Mouse (Mus musculus): ENCODE results near the gene Cmtm3. TPM values are rescaled to one million over a fixed set of nuclear protein-coding genes. Genes with fewer than 3 reads are reported as not detected.
A peak's percentile ranks its signal among the peaks of the same experiment; 100 is the strongest.

Gene Cmtm3
- polyA plus RNA-seq, 1 experiment from 2014 or later = 72.8 TPM

DNA sequence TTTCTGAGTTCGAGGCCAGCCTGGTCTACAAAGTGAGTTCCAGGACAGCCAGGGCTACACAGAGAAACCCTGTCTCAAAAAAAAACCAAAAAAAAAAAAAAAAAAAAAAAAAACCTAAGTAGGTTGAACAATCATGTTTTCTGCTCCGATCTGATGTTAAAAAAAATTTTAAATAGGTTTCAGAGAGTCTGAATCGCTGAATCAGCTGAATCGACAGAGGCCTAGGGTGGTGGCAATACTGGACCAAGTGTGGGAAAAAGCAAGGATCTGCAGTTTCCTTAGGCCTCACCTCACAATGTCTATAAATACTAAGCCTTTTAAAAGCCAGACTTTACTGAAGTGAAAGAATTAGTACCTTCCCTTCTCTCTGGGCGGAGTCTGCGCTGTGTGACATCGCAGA, 53.9 kb downstream of the Cmtm3 start:
- Histone ChIP-seq H3K4me3 (no peak overlapping the region), H3K9me3 (replicated peaks) (no peaks in the 10 kb centered on the region; the same call in 1 of the 2 replicates), H3K36me3 (no peaks in the 10 kb centered on the region), H3K27me3 (ENCODE audit: low read depth, poor library complexity, severe bottlenecking) (no peaks in the 10 kb centered on the region; the same call in 1 of the 2 replicates), H3K4me1 (peaks cover 28% of the 10 kb centered on the region), H3K27ac (replicated peaks) (no peak overlapping the region)
- 97% methylated on average over 7 of the region's 7 CpGs for WGBS
- DNase-seq (ENCODE audit: low spot score) = no peak

- no peak overlapping the region for H3K27ac ChIP-seq (replicated peaks)
- 0 out of 2 replicates have a peak overlapping the region, but pooled peaks have one; percentile 86 for H3K4me3 ChIP-seq
- DNase-seq (ENCODE audit: low spot score) = no peak
- peaks cover 28% of the 10 kb centered on the region for H3K4me1 ChIP-seq
- H3K27me3 ChIP-seq (ENCODE audit: low read depth, poor library complexity, severe bottlenecking) = no peaks in the 10 kb centered on the region; the same call in 1 of the 2 replicates
- 86% methylated on average over 6 of the region's 6 CpGs for WGBS
- H3K9me3 ChIP-seq (replicated peaks) = no peaks in the 10 kb centered on the region; the same call in 1 of the 2 replicates
- H3K36me3 ChIP-seq = no peaks in the 10 kb centered on the region
Observed at GRCm38 (mm10) chr8:104393767-104394166, 54.6 kb downstream of the Cmtm3 start.

DNA sequence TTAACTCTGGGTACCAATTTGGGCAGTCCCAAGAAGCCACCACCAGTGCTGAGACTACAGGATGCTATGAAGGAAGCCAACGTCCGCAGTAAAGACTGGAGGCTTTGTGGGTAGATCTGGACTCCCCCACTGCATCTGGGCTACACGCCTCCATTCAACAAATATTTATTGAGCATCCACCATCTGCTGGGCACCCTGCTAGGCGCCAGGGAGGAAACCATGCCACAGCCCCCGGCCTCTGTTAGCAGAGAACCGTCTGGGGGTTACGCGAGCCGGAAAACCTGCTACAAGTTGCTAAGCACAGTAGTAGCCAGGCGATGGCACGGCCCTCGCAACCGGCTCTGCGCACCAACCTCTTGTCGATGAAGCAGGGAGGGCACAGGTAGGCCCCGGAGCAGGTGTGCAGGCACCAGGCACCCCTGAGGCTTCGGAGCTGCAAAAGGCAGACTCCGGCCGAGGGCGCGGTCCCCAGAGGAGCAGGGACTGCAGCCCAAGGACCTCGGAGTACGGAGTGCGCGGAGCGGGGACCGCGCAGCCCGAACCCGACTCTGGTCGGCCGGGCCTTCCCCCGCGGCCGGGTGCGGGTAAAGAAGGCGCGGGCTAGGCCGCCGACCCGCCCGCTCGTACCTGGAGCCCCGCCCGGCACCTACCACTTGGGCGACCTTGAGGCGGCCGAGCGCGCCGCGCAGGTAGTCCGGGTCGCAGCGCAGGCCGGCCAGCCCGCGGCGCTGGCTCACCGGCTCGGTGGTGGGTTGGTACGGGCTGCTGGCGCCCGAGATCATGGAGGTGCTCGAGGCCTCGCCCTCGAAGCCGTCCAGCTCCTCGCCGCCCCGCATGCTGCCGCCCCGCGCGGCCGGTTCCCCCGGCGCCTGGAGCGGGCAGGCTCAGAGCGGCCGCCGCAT, 55.8 kb downstream of the Cmtm3 start:
- peak; percentile 63 for DNase-seq (ENCODE audit: low spot score)
- H3K27me3 ChIP-seq (ENCODE audit: low read depth, poor library complexity, severe bottlenecking) = no peaks in the 10 kb centered on the region; the same call in 1 of the 2 replicates
- peaks cover 28% of the 10 kb centered on the region for H3K4me1 ChIP-seq
- H3K9me3 ChIP-seq (replicated peaks) = no peaks in the 10 kb centered on the region; the same call in 1 of the 2 replicates
- under 1% methylated on average over 78 of the region's 82 CpGs for WGBS
- peak overlapping the region; percentile 91 for H3K27ac ChIP-seq (replicated peaks)
- H3K4me3 ChIP-seq = peak overlapping the region; percentile 86
- no peaks in the 10 kb centered on the region for H3K36me3 ChIP-seq

DNA sequence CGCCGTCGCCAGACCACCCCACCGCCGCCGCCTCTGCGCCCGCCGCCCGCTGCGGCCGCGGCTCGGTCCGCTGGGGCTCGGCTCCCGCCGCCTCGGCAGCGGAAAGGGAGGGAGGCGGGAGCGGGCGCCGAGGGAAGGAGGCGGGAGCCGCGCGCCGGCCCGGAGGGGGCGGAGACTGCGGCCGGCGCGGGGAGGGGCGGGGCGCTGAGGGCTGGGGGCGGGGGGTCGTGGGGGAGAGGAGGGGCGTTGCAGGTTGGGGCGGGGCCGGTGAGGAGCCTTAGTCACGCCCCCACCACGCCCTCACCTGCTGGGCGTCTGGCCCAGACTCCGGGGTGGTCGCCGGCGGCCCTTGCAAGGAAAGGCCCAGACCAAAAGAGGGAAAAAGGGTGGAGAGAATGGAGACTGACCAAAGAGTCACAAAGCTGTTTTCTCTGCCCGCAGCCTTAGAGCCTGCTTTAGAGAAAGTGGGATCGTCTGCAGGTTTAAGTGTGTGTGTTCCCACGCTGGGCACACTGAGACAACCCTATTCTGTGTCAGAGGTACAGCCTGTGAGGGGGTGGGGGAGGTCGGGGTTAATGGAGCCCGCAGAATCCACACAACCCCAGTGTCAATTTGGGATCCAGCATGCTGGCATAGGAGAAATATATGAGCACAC, 56.6 kb downstream of the Cmtm3 start, which contains the start of gene Cmtm4:
Gene Cmtm4 (minus strand): TSS at position 105 of the 655 bp plus-strand sequence.
- Histone ChIP-seq H3K9me3 (replicated peaks) (no peaks in the 10 kb centered on the region; the same call in 1 of the 2 replicates), H3K27ac (replicated peaks) (peak within 1 kb of the TSS; percentile 91), H3K4me3 (peak within 1 kb of the TSS; percentile 86), H3K4me1 (peaks cover 28% of the 10 kb centered on the region), H3K27me3 (ENCODE audit: low read depth, poor library complexity, severe bottlenecking) (no peaks in the 10 kb centered on the region; the same call in 1 of the 2 replicates), H3K36me3 (no peaks in the 10 kb centered on the region)
- DNase-seq (ENCODE audit: low spot score) = peak; percentile 74
- WGBS = 3% methylated on average over 26 of the region's 54 CpGs

Other genes starting within 250 kb of the Cmtm3 start
- gene Cdh5, start 237.8 kb upstream of the Cmtm3 start, polyA plus RNA-seq (2016; fragmentation: Nextera tagmentation; extraction: Ambion mirVana) = 12.2 and 13.9 TPM in 2 replicates
- gene Bean1, start 169.0 kb upstream of the Cmtm3 start, polyA plus RNA-seq (2016; fragmentation: Nextera tagmentation; extraction: Ambion mirVana) = 0.20 and 0.56 TPM in 2 replicates
- 29.3 and 30.3 TPM in 2 replicates for gene Tk2, start 90.9 kb upstream of the Cmtm3 start, polyA plus RNA-seq (2016; fragmentation: Nextera tagmentation; extraction: Ambion mirVana)
- gene Cklf, start 88.5 kb upstream of the Cmtm3 start, polyA plus RNA-seq (2016; fragmentation: Nextera tagmentation; extraction: Ambion mirVana) = 44.1 and 45.6 TPM in 2 replicates
- gene Cmtm2a, start 46.2 kb upstream of the Cmtm3 start, polyA plus RNA-seq (2016; fragmentation: Nextera tagmentation; extraction: Ambion mirVana) = not detected in 2 replicates
- not detected in 2 replicates for gene Gm45711, start 29.3 kb upstream of the Cmtm3 start, polyA plus RNA-seq (2016; fragmentation: Nextera tagmentation; extraction: Ambion mirVana)
- gene Cmtm1, start 29.3 kb upstream of the Cmtm3 start, polyA plus RNA-seq (2016; fragmentation: Nextera tagmentation; extraction: Ambion mirVana) = not detected in 2 replicates
- gene Gm11020, start 17.8 kb upstream of the Cmtm3 start, polyA plus RNA-seq (2016; fragmentation: Nextera tagmentation; extraction: Ambion mirVana) = not detected in 2 replicates
- gene Cmtm2b, start 17.2 kb upstream of the Cmtm3 start, polyA plus RNA-seq (2016; fragmentation: Nextera tagmentation; extraction: Ambion mirVana) = not detected in 2 replicates
- gene Cmtm4, start 56.4 kb downstream of the Cmtm3 start, polyA plus RNA-seq (2016; fragmentation: Nextera tagmentation; extraction: Ambion mirVana) = 1.7 and 1.8 TPM in 2 replicates
- 80.1 and 96.1 TPM in 2 replicates for gene Dync1li2, start 103.6 kb downstream of the Cmtm3 start, polyA plus RNA-seq (2016; fragmentation: Nextera tagmentation; extraction: Ambion mirVana)
- gene Terb1, start 170.5 kb downstream of the Cmtm3 start, polyA plus RNA-seq (2016; fragmentation: Nextera tagmentation; extraction: Ambion mirVana) = 0.16 and 0.22 TPM in 2 replicates
- 134 and 139 TPM in 2 replicates for gene Nae1, start 195.2 kb downstream of the Cmtm3 start, polyA plus RNA-seq (2016; fragmentation: Nextera tagmentation; extraction: Ambion mirVana)
- 0.86 and 1.2 TPM in 2 replicates for gene Car7, start 195.3 kb downstream of the Cmtm3 start, polyA plus RNA-seq (2016; fragmentation: Nextera tagmentation; extraction: Ambion mirVana)

Measured in midbrain, embryonic 10.5 days (tissue).